Mouse (Mus musculus) cerebellum, adult 2 months (tissue): ENCODE measurements around the gene Ppp1r21.

Experiments
- CTCF ChIP-seq: fragments of 200-500 bp; IDR thresholded peaks from 2 replicates; pipeline ENCODE4 v1.5.1; 2011; ENCODE audit warnings: low read depth, mild to moderate bottlenecking, control low read depth, low read length, moderate library complexity, borderline replicate concordance; ENCODE audit not compliant: insufficient read depth
- POLR2A ChIP-seq: fragments of 200-500 bp; IDR thresholded peaks from 2 replicates; pipeline ENCODE4 v1.6.1; 2011; ENCODE audit warnings: low read length, control low read depth, borderline replicate concordance; ENCODE audit not compliant: insufficient read depth

DNA sequence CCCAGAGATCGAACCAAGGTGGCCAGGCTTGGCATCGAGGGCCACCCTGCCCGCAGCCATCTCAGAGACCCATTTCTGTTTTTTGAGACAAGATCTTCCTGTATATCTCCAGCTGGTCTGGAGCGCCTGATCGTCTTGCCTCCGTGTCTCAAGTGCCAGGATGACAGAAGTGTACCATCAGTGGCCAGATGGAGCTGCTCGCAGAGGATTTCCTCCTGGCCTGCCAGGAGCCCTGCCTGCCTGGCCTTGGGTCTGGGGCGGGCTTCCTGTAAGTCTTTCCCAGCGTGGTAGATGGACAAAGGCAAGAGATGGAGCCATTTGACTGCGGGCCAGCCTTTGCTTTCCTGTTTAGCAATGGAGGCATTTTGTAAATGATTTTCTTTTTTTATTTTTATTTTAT is 22.5 kb upstream of the Ppp1r21 start:
- TF ChIP-seq CTCF: no peak
- no peak for TF ChIP-seq POLR2A
